Mouse (Mus musculus) left cerebral cortex, adult 9 months (tissue): ENCODE measurements around the gene Ulk1.
"Not testable (repeated sequence)": the region's sequence is repeated elsewhere in the genome, so short reads cannot be mapped to it uniquely, and the experiment has no call there.

Experiments used
- DNase-seq, 2 experiments: peaks; one replicate each; pipeline ENCODE4 v3.0.0; 2022; ENCODE audit warnings: low spot score in 2 of 2

The Ulk1 gene

GRCm38 (mm10) chr5:110804012-110804743, 5.7 kb downstream of the Ulk1 start:
- no peak for DNase-seq

DNA sequence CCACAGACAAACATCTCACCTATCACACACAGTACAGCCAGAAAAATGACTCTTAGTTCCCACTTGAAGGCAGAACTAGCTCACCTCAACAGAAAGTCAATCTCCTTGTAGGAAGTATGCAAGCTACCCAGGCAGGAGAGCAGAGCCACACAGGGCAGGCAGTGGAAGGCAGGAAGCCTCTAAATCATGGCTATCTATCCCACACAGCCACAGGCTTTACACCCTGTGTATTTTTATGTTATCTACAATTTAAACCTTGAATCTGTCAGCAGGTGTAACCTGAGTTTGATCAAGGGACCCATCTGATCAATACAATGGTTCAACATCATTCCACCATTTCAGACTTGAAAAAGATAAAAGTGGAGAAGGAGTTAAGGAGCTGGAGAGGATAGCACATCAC, 7.1 kb downstream of the Ulk1 start:
- DNase-seq, result no peak

GRCm38 (mm10) chr5:110802186-110802585, 7.7 kb downstream of the Ulk1 start:
- no peak for DNase-seq

DNA sequence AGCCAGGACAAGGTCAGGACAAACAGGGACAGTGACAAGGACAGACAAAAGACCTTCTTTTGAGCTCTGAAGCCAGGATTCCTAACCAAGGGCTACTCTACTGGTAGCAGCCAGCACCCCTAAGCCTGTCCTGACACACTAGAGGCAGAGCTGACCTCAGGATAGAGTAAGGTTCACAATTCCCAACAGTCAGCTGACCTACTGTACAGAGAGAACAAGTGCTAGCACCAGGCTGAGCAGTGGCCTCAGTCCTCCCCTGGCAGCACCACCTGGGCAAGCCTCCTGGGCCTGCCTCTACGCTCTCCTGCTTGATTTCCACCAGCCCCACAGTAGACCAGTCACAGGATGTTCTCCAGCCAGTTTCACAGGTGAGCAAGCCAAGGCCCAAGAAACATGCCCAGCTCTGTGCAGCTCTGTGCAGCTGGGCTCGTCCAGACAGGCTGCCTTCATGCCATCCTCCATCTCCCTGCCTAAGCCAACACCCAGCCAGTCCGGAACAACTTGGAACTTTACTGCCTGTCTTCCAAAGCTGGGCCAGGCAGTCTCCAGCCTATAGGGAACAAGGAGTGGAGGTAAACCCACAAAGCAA, 8.8 kb downstream of the Ulk1 start:
- no peak for DNase-seq

DNA sequence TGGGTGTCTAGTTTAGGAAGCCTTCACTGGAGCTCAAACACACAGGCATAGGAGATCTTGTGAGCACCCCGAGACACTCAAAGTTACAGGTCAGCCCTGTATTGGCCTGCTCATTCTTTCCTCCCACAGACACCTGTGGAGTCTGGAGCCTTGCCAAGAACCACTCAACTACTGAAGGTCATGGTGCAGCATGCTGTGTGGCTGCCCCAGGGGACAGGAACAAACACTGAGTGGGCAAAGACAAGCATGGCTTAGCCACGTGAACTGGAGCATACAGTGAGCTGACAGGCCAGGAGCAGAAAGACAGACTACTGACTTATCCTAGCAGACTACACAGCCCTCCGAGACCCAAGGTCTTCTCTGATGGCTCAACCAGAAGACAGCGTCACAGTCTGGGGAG, 12.2 kb downstream of the Ulk1 start:
- DNase-seq, result no peak

DNA sequence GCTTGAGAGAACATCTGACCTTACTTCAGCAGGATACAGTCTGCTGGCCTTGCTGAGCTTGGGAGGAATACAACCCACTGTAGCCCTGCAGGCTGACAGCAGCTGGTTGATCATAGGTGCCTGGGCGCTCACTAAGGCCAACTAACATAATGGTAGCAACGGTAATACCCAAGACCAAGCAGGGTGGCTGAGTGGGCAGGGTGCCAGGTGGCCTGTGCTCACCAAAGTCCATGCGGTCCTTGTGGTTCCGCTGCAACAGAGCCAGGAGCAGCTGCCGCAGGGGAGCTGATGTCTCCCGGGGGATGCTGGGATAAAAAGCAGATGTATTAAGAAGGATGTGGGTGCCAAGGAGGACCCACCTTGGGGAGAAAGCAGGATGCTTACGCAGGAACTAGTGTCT, 15.5 kb downstream of the Ulk1 start:
- no peak for DNase-seq

GRCm38 (mm10) chr5:110788684-110789083, 21.2 kb downstream of the Ulk1 start:
- DNase-seq, result no peak

GRCm38 (mm10) chr5:110786081-110786835, 23.6 kb downstream of the Ulk1 start:
- DNase-seq, result peak in 1 of 2 experiments; percentile 47

- no peak for DNase-seq
Observed at GRCm38 (mm10) chr5:110783150-110783549, 26.7 kb downstream of the Ulk1 start.

- no peak for DNase-seq
Observed at GRCm38 (mm10) chr5:110781529-110782238, 28.2 kb downstream of the Ulk1 start.

GRCm38 (mm10) chr5:110780761-110781528, 29.0 kb downstream of the Ulk1 start:
- no peak for DNase-seq

GRCm38 (mm10) chr5:110779998-110780760, 29.7 kb downstream of the Ulk1 start, which contains the start of gene Pus1:
TSS of gene Pus1 (minus strand) at chr5:110780659.
- peak; percentile 76 to 94 for DNase-seq

- no peak for DNase-seq
Observed at GRCm38 (mm10) chr5:110779276-110779997, 30.5 kb downstream of the Ulk1 start.

- no peak for DNase-seq
Observed at GRCm38 (mm10) chr5:110778263-110778662, 31.6 kb downstream of the Ulk1 start.

DNA sequence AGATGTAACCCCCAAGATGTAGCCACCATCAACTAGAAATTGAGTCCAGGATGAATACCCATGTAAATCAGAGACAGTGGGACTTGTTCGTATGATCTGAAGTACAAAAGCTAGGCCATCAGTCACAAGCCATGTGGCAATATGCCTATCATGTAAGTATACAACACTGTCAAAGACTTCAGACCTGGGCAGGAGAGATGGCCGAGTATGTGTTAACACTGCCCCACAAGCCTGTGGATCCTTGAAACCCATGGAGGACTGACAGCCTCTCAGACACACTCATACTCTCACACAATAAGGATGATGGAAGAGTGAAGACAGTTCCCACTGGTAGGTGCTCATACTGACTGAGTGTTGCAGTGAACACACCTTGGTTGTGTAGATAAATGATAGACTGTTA, 33.8 kb downstream of the Ulk1 start:
- DNase-seq, result no peak

GRCm38 (mm10) chr5:110774511-110774910, 35.4 kb downstream of the Ulk1 start:
- DNase-seq, result no peak

GRCm38 (mm10) chr5:110772945-110773344, 37.0 kb downstream of the Ulk1 start:
- DNase-seq, result not testable (repeated sequence)

GRCm38 (mm10) chr5:110770448-110771158, 39.3 kb downstream of the Ulk1 start, which contains the start of gene Ep400:
TSS of gene Ep400 (minus strand) at chr5:110770717.
- peak; percentile 99 for DNase-seq

- peak in 1 of 2 experiments; percentile 40 for DNase-seq
Observed at GRCm38 (mm10) chr5:110770031-110770445, 39.9 kb downstream of the Ulk1 start.
